Mouse (Mus musculus) megakaryocyte-erythroid progenitor cell, adult 5-6 weeks (primary cell): ENCODE results near the gene Hist2h3b. TPM values are rescaled to one million over a fixed set of nuclear protein-coding genes. Genes with fewer than 3 reads are reported as not detected.

Experiments
- ATAC-seq: replicated peaks from 2 replicates; pipeline ENCODE4 v1.8.0; 2016; ENCODE audit warnings: mild to moderate bottlenecking, inconsistent platforms; ENCODE audit not compliant: severe bottlenecking, poor library complexity, low FRiP score, low TSS enrichment
- total RNA-seq, 2 experiments: library from RNA; stranded (forward) in 1 of 2; stranded (reverse) in 1 of 2; fragments of 200-1000, 215-1000 nt in 1 of 2; fragments of >200 nt in 1 of 2; fragmentation: Nextera tagmentation in 1 of 2; gene quantifications; 2 replicates each; pipeline ENCODE4 v1.2.3; 2014 to 2017

The Hist2h3b gene
- total RNA-seq (2014; fragmentation: Nextera tagmentation) (432 and 521 TPM in 2 replicates), total RNA-seq (2017) (172 and 646 TPM in 2 replicates)

DNA sequence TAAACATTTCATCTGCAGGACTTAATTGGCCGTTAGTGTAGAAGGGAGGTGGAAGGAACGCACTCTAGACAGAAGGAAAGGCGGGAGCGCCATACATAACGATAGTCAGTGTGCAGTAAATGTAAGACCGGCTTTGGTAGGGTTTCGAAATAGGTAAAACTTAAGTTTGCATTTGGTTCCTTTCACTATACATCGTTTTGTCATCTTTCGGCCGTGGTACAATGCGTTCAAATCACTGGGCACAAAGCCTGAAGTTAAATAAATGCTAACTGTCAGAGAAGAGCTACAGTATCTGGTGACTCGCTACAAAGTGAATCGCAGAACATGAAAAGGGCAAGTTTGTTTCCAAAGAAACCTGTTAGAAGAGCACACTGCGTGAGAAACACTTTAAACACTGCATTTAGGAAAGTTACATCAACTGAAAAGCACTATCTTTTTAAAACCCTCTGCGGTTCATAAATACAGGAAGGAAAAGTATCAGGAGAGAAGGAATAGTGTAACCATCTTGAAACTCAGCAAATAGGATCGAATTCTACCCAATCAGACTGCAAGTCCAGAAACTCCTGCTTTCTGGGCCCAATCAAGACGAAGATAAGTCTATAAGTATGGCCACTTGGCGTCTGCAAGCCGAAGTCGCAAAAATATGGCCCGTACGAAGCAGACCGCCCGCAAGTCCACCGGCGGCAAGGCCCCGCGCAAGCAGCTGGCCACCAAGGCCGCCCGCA is at the start of gene Hist2h3b:
Gene Hist2h3b, plus strand, starts transcription at position 604 of the 725 bp plus-strand sequence.
- ATAC-seq: peak; percentile 36; the same call in 1 of the 2 replicates

DNA sequence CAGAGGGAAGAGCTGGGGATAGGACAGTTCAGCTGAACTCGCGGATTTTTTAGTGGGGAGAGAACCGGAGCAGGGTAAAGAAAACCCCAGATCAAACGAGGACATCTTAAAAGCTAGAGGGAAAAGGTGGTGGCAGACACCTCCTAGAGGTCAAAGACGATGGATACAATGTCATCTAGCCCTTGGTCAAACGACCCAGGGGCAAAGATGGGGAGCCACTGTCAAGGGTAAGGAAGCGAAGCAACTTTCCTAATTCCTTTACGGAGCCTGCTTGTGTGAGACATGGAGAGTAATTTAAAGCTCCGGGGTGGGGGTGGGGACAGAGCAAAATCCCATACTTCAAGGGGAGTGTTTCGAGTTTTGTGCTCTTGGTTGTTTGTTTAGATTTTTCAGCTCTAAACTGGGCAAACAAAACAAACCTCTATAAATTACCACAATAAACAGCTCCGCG is 49.2 kb upstream of the Hist2h3b start:
- 0 out of 2 replicates have a peak, but pooled peaks have one; percentile 27 for ATAC-seq

DNA sequence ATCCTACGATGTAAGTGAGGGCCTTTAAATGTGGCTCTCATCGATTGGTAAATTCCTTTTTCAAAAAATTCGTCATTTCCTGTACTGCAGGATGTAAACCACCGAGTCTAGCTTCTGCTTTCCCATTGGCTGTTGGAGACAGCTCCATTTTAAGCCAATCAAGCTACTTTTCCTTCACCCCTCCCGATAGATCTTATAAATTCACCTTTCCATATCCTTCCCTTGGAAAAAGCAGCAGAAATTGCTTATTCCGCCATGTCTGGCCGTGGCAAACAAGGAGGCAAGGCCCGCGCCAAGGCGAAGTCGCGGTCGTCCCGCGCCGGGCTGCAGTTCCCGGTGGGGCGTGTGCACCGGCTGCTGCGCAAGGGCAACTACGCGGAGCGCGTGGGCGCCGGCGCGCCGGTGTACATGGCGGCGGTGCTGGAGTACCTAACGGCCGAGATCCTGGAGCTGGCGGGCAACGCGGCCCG is 48.8 kb upstream of the Hist2h3b start, which contains the start of the genes Bola1 and Hist2h2ab:
Gene Bola1, minus strand, starts transcription at position 49 of the 470 bp plus-strand sequence.
Gene Hist2h2ab, plus strand, starts transcription at position 205 of the 470 bp plus-strand sequence.
- peak; percentile 42 for ATAC-seq

DNA sequence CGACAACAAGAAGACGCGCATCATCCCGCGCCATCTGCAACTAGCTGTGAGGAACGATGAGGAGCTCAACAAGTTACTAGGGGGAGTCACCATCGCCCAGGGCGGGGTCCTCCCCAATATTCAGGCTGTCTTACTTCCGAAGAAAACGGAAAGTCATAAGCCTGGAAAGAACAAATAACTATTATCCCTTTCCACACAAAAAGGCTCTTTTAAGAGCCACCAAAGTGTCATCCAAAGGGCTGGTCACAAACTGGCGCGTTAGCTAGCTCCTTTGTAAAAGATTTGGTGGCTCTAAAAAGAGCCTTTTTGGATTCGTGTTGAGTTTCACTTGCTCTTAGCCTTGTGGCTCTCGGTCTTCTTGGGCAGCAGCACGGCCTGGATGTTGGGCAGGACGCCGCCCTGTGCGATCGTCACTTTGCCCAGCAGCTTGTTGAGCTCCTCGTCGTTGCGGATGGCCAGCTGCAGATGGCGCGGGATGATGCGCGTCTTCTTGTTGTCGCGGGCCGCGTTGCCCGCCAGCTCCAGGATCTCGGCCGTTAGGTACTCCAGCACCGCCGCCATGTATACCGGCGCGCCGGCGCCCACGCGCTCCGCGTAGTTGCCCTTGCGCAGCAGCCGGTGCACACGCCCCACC is 48.2 kb upstream of the Hist2h3b start:
- peak; percentile 31; the same call in 1 of the 2 replicates for ATAC-seq

DNA sequence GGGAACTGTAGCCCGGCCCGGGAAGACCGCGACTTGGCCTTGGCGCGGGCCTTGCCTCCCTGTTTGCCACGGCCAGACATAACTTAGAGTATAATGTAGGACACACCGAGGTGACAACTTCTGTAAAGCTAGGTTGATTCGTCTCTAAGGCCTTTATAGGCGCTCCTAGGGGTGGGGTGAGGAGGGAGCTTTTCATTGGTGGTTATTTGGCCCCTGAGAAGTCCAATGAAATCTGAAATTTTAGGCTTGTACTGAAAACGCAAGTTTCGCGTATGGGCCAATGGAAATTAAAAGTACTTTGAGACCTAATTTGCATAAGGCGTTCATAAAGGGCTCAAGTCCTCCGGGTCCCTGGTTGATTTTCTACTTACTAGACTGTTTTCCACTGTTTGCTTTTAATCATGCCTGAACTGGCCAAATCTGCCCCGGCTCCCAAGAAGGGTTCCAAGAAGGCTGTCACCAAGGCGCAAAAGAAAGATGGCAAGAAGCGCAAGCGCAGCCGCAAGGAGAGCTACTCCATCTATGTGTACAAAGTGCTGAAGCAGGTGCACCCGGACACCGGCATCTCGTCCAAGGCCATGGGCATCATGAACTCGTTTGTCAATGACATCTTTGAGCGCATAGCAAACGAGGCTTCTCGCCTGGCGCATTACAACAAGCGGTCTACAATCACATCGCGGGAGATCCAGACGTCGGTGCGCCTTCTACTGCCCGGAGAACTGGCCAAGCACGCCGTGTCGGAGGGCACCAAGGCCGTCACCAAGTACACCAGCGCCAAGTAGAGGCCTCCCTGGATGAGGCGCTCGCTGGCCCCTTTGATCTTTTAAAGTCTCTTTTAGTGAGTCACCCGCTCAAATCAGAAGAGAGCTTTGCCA is 47.5 kb upstream of the Hist2h3b start, which contains the start of the genes Hist2h2ac and Hist2h2be:
Gene Hist2h2ac, minus strand, starts transcription at position 116 of the 875 bp plus-strand sequence.
Gene Hist2h2be, plus strand, starts transcription at position 355 of the 875 bp plus-strand sequence.
- ATAC-seq: peak; percentile 86

DNA sequence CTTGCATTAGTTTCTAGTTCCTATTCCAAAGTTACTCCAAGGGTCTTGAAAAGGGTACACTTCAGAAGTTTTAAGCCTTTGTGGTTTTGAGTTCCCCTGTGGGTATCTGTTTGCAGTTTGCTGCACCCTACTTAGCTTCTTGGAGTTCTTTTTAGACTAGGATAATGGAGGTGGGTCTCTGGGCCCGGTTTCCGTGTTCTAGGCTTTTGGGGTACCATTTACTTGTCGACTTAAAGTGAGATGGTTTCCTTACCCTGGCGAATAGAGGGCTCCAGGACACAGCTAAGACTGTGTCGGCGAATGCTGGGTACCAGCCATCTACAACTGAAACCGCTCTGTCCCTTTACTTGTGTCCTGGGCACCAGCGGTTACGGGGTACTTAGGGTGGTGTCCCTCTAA is 46.8 kb upstream of the Hist2h3b start:
- no peak for ATAC-seq

DNA sequence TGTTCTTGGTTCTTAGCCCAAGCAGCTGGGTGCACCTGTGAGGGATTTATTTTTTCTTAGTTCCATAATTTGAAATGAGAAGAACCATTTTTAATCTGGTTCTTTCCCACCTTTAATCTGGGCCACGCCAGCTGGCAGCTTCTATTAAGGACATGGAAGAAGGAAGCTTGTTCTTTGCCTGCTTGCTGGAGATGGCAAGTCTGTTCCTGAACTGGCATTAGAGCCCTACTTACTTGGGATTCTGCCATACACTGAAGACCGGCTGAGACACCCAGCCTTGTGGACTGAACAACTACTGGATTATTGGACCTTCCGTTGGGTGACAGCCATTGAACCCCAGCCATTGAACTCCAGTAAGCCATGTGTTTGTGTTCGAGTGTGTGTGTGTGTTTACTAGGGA is 45.7 kb upstream of the Hist2h3b start:
- ATAC-seq: no peak

DNA sequence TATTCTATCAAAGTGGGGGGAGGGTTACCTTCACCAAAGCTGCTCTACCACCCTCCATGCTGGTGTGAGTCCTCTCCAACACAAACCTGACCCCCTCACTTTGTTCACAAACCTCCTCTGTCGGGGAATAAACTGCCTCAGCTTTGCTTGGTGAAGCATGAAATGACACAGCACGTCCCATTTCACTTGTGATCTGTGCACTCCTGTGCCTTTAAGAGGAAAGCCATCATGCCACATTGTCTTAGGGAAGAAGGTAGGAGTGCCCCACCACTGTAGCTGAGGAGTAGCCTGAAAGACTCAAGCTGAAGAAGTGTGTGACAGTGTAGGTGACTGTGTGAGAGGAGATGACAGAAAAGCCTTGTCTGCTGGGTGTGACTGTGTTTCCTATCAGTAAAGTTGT is 43.0 kb upstream of the Hist2h3b start:
- no peak for ATAC-seq

DNA sequence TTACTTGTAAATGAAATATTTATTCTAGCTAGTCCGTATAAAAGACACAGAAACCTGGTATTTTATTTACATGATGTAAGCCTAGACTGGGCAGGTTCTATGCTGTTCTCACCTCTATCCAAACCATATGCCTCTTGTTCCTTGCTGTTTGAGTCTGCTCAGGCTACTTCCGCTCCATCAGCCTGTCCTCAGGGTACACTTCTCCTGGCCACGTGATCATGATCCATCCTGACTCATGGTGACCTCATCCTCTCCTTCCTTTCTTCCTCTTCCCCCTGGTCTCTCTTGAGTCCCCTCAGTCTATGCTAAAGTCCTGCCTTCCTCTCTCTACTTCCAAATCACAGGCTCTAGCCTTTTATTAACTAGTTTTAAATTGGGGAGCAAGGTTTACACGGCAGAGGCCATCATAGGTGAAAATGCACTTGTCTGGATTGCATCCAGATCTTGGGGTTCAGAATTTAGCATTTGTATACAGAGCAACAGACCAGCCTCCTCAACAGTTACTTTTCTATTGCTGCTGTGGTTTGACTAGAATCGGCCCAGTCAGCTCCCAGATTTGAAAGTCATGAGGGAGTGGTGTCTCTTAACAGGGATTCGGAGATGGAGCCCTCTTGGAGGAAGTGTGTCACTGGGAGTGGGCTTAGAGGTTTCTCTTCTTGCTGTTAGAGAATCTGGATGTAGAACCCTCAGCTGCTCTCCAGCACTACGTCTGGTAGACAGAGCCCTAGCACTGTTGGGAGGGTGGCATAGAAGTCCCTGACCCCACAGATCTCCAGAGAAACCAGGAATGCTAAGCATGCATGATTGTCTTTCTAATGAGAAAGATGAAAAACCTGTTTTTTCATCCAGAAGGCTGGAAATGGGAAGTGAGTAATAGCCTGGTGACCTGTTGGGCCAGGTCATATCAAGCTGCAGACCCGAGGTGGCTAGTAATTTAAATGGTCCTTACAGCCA is 41.5 kb upstream of the Hist2h3b start:
- no peak for ATAC-seq

DNA sequence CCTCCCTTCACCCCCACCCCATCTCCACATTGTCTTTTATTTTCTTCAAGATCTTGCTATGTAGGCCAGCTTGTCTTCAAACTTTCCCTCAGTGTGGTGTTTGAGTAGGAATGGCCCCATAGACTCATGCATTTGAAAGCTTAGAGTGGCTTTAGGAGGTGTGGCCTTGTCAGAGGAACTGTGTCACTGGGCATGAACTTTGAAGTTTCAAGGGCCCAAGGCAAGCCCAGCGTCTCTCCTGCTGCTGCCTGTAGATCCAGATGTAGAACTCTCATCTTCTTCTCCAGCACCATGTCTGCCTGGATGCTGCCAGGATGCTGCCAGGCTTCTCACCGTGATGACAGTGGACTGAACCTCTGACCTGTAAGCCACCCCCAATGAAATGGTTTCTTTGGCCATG is 39.6 kb upstream of the Hist2h3b start:
- no peak for ATAC-seq

DNA sequence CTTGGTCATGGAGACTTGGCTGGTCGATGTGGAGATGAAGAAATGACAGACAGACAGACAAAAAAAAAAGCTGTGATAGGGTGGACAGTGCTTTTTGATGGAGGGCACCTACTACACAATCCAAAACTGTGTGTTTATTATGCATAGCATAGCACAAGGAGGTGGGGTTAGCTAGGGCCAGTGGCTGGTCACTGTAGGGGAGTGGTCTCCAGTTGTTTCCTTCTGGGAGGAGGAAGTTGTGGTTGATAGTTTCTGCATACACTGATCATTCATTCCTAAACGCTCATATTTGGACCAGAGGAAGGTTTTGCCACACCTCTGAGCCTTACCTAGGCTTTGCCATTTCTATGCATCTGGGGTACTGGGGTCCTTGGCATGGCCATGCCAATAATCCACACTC is 38.0 kb upstream of the Hist2h3b start:
- ATAC-seq: no peak

DNA sequence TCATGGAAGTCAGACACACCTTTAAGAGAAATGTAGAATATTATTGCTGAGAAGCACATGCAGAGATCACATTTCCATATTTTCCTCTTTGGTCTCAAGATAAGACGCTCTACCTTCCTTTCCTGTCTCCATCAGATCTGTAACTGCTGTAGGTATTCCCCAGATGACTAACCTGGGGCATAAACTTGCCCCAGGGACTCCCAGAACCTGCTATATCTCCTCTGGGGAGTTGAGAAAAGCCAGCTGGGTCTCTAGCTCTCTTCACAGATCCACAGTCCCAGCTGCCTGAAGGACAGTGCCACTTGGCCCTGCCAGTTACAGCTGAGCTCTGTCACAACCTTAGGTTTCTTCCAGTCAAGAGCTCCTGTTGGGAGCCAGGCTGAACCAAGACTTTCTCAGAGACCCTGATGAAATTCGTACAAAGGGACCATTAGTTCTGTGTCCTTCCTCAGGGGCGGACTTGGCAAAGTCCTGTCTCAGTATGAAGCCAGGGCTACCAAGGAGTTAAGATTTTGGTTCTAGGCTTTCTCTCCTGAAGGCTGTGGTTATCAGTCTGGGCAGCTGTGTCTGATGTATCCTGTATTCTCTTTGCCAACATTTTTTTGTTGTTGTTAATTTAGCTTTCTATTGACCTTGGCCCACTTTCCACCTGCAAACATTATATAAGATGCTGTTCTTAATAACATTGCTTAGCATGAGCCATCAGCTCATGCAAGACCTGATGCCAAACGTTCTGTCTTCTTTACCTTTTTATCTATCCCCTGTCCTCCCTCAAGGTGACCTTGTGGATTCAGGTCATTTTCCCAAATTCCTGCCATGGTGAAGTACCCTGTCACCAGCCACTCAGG is 37.3 kb upstream of the Hist2h3b start:
- ATAC-seq: peak; percentile 50

DNA sequence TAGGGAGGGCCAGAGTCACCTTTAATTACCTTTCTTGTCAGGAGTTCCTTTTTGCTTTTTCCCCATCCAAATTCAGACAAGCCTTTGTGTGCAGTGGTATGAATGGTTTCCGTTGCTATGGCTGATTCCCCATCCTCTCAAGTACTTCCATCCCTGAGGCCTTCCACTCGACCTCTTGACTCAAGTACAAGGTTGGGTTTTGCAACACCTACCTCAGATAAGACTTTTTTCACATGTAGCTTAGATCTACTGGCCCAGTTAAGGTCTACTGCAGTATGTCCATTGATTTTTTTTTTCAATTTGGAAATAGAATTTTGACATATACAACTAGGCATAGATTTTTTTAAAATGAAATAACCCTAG is 36.7 kb upstream of the Hist2h3b start:
- ATAC-seq: no peak

DNA sequence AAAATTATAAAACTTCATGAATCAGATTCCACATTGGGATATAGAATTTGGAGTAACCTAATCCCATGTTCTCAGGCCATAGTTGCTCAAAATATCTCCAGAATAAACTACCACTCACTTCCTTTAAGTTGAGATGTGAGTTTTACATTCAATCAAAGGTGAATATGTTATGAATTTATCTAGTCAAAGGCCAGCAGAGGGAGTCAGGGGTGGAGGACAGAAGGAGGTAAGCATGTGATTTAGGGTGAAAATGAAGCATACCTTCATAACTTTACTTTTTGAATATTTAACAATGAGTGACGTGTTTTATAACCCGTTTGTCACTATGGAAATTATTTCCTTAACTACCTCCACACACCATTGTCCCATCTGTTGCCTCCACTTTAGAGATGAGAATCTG is 33.5 kb upstream of the Hist2h3b start:
- no peak for ATAC-seq

DNA sequence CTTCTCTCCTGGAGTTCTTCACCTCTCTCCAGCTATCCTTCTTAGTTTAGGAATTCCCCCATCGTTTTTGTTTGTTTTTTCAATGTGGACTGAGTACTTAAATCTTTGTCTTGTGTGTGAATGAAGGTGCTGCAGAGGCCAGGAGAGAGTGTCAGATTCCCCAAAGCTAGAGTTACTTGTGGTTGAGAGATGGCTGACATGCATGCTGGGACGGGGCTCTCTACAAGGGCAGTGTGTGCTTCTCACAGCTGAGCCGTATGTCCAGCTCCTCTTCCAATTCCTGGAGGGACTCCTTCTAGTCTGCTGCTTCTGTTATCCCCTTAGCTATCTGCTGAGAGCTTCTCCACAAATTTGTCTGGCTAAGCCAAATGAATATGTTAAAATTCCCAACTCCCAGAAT is 32.6 kb upstream of the Hist2h3b start:
- no peak for ATAC-seq

DNA sequence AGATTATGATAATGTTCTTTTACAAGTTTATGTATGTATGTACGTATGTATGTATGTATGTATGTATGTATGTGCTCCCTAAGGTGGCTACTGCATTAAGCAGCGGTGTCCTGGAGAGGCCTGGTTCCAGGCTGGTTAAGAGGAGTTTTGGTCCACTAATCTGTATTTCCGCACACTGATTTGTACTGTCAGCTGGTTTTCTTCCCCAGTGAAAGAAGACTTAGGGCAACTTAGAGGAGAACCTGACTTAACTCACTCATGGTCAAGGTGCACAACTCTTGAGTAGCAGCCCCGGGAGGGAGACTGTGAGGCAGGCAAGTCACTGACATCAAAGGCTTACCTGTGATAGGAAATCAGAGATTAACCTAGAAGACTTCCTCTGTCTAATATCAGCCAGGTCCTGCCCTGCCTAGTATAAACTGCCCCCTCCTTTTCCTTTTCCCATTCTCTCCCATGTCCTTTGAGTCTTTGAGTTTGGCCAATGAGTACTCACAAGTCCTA is 31.6 kb upstream of the Hist2h3b start:
- no peak for ATAC-seq

DNA sequence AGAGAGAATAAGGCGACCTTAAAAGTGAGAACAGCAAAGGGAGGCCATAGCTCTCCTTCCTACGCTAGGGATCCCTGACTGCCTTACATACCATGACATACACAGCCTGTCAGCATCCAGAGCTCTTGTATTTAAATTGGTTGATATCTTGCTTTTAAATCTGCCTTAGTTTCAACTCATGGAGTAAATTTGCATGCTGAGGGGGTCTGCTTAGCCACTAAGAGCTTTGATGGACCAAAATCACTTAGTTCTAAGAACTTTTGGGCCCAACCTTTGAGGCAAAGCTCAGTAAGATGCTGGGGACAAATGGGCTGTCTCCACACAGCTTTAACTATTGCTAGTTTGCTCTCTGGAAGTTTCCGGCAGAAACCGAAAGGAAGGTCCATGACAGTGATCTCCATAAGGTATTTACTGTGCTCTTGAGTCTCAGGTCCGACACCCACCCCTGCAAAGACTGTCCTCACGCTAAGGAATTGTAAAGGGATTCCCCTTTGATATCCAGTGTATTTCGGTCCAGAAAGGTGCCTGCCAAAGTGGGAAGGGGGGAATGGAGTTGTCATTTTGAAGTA is 31.0 kb upstream of the Hist2h3b start:
- no peak for ATAC-seq
